Mouse (Mus musculus) Patski (cell line): Measurements from ENCODE around the gene Alkbh1. TPM values are rescaled to one million over a fixed set of nuclear protein-coding genes. Genes with fewer than 3 reads are reported as not detected.

Experiments used
- ATAC-seq: fragments of 100-300 bp; one replicate; pipeline ENCODE4 v1.8.0; 2021
- CTCF ChIA-PET: fragments of 350-600 bp; sonication (Branson Sonifier 250); formaldehyde crosslinking; loops from one replicate; lab custom pipeline; 2022; ENCODE audit warnings: inconsistent platforms; lab: Charles Lee
- POLR2A ChIA-PET: fragments of 350-600 bp; sonication (Branson Sonifier 250); formaldehyde crosslinking; loops from one replicate; lab custom pipeline; 2022; ENCODE audit warnings: antibody characterized with exemption, inconsistent platforms; lab: Charles Lee
- DNase-seq: peaks from one replicate; pipeline ENCODE4 v3.0.0-alpha.2; 2011; ENCODE audit warnings: low read depth, low spot score
- H3K27me3 ChIP-seq: fragments of 371-371 bp; one replicate; pipeline ENCODE4 v1.5.1; 2021
- CTCF ChIP-seq: fragments of 100-300 bp; IDR thresholded peaks from one replicate; pipeline ENCODE4 v1.5.1; 2021
- in situ Hi-C: fragments of 300-500 bp; cut with MboI; formaldehyde crosslinking; loops from 3 replicates; pipeline ENCODE4 v1.11.1; 2018; ENCODE audit warnings: low pct_unique_long_range_greater_than_20kb, mixed read lengths
- polyA plus RNA-seq: library from polyadenylated mRNA; unstranded; gene quantifications from one replicate; pipeline ENCODE4 v1.2.3, GENCODE M21; 2021

Alkbh1 gene
- polyA plus RNA-seq, 1 experiment from 2014 or later, result 15.5 TPM

DNA sequence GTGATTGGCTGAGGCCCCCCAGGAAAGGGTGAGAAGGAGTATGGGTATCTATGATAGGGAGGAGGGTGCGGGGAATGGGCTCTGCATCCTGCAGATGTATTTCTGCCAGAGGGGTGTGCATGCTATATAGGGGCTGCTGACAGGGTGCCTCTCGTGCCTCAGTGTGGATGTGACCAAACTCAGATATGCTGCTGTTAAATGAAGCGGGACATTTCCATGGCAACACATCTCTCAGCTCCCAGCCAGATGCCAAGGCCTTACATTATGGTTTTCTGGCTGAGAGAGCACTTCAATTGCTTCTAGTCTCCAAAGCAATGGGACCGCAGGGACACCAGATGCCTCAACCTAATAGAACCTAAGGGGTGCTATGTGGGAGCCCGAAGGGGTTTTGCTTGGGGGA lies 24.9 kb downstream of the Alkbh1 start:
- in situ Hi-C loops, result no loop called here
- ATAC-seq, result peak; percentile 81
- TF ChIP-seq CTCF, result no peak
- CTCF ChIA-PET, result no interaction called here
- no peak for DNase-seq
- POLR2A ChIA-PET, result interaction anchor here (0.7 kb wide), 1 partner anchor 16 kb away, joined by 3 read pairs; no protein-coding TSS in a partner anchor
- H3K27me3 ChIP-seq, result no peaks in the 10 kb centered on the region

- no peak for ATAC-seq
- ChIA-PET POLR2A (no interaction called here), CTCF (no interaction called here)
Observed at GRCm38 (mm10) chr12:87416690-87417089, 27.1 kb downstream of the Alkbh1 start.

DNA sequence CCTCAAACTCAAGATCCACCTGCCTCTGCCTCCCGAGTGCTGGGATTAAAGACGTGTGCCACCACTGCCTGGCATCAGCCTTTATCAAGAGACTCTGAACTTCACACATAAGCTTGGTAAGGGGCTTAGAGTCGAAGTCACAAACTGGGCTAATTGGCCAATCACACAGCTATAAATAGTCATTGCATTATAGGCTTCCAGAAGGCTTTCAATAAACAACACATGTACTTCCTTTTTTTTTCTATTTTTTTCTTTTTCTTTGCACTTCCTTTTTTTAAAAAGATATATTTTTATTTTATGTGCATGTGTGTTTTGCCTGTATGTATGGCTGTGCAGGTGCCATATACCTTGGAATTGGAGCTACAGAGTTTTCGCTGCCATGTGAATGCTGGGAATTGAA lies 28.5 kb downstream of the Alkbh1 start:
- DNase-seq (no peak), ATAC-seq (no peak)
- H3K27me3 ChIP-seq, result no peaks in the 10 kb centered on the region
- in situ Hi-C loops, result no loop called here
- CTCF ChIA-PET, result interaction anchor here (0.8 kb wide), 1 partner anchor 13 kb away, joined by 3 read pairs; no protein-coding TSS in a partner anchor
- TF ChIP-seq CTCF, result no peak
- POLR2A ChIA-PET, result interaction anchor here (0.6 kb wide), 1 partner anchor 534 kb away, joined by 3 read pairs; no protein-coding TSS in a partner anchor

More at GRCm38 (mm10) chr12:87416690-87417089, 27.1 kb downstream of the Alkbh1 start:
- in situ Hi-C loops, result no loop called here
- peak; percentile 60 for TF ChIP-seq CTCF
- H3K27me3 ChIP-seq, result no peaks in the 10 kb centered on the region
- DNase-seq, result no peak

GRCm38 (mm10) chr12:87413179-87413790 lies 30.5 kb downstream of the Alkbh1 start:
- peak; percentile 82 for TF ChIP-seq CTCF
- in situ Hi-C loops, result no loop called here
- DNase-seq (no peak), ATAC-seq (peak; percentile 73)
- H3K27me3 ChIP-seq, result no peaks in the 10 kb centered on the region
- ChIA-PET CTCF (interaction anchor here (1.0 to 1.7 kb wide), 4 partner anchors 8 to 32 kb away, joined by 3 to 4 read pairs (median 3); no protein-coding TSS in a partner anchor), POLR2A (no interaction called here)

DNA sequence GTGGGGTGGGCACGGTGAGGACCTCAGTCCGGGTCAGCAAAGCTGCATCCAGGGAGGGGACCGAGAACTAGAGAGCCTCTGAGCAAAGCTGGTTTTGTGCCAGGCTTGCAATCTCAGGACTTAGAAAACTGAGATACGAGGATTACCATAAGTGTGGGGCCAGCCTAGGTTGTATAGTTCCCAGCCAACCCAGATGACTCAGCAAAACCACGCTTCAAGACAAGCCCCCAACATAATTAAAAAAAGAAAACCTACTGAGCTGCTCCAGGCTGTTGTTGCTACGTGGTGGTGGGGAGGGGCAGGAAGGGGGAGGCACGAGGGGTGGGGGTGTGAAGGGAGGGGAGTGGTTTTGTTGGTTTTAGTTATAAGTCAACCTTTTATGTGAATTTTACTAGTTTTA lies 32.8 kb downstream of the Alkbh1 start:
- CTCF ChIA-PET, result interaction anchor here (0.6 kb wide), 1 partner anchor 63 kb away, joined by 3 read pairs; no protein-coding TSS in a partner anchor

DNA sequence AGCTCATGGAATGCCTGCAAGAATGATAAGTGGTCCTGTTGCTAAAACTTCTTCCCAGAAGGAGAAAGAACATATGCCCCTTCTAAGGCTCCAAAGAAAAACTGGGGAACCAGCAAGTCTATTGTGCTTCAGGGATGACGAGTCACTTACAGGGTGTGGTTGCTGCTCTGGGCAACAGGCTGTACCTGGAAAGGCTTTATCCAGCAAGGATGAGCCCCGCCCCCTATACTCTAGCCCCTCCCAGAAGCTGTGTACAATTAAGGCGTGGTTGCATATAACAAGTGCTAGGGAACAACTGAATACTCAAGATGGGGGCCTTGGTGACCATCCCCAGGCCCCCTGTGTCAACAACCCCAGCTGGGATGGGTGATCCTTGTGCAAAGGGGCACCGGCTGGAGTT lies 34.7 kb downstream of the Alkbh1 start:
- DNase-seq (no peak), ATAC-seq (no peak)
- POLR2A ChIA-PET, result no interaction called here
- no peak for TF ChIP-seq CTCF
- in situ Hi-C loops, result no loop called here
- CTCF ChIA-PET, result no interaction called here
- H3K27me3 ChIP-seq, result no peaks in the 10 kb centered on the region

More for the DNA sequence above, 32.8 kb downstream of the Alkbh1 start:
- H3K27me3 ChIP-seq, result no peaks in the 10 kb centered on the region
- in situ Hi-C loops, result no loop called here
- DNase-seq (no peak), ATAC-seq (no peak)
- POLR2A ChIA-PET, result interaction anchor here (0.5 kb wide), 1 partner anchor 57 kb away, joined by 3 read pairs; no protein-coding TSS in a partner anchor
- TF ChIP-seq CTCF, result no peak

GRCm38 (mm10) chr12:87407869-87408605 lies 35.8 kb downstream of the Alkbh1 start:
- POLR2A ChIA-PET, result no interaction called here
- CTCF ChIA-PET, result no interaction called here
- no peaks in the 10 kb centered on the region for H3K27me3 ChIP-seq
- in situ Hi-C loops, result no loop called here
- DNase-seq, result no peak
- TF ChIP-seq CTCF, result no peak
- peak; percentile 84 for ATAC-seq

DNA sequence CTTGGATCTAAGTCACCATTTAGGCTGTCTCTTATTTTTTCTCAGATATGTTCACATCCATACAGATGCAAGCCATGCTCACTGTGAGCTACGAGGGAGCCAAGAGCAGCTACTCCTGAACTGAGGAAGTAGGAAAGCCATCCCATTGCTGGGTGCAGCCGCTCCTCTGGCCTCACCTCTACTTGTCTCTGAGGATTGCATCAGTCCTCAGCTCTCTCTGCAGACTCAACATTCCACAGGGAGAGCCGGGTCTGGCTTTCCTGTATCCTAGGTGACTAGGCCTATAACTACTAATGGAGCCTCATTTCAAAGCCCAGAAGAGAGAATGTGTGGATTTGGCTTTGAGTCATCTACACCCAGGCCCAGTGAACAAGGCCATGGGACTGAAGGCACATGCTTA lies 38.1 kb downstream of the Alkbh1 start:
- H3K27me3 ChIP-seq, result no peaks in the 10 kb centered on the region
- in situ Hi-C loops, result no loop called here
- TF ChIP-seq CTCF, result no peak
- DNase-seq, result no peak
- no peak for ATAC-seq
- ChIA-PET CTCF (interaction anchor here (1.2 kb wide), 1 partner anchor 12 kb away, joined by 4 read pairs; no protein-coding TSS in a partner anchor), POLR2A (no interaction called here)

- H3K27me3 ChIP-seq, result no peaks in the 10 kb centered on the region
- no peak for DNase-seq
- in situ Hi-C loops, result no loop called here
- POLR2A ChIA-PET, result no interaction called here
- CTCF ChIA-PET, result interaction anchor here (1.2 kb wide), 1 partner anchor 11 kb away, joined by 4 read pairs; no protein-coding TSS in a partner anchor
- ATAC-seq, result no peak
- no peak for TF ChIP-seq CTCF
Observed at GRCm38 (mm10) chr12:87405165-87405564, 38.7 kb downstream of the Alkbh1 start.

DNA sequence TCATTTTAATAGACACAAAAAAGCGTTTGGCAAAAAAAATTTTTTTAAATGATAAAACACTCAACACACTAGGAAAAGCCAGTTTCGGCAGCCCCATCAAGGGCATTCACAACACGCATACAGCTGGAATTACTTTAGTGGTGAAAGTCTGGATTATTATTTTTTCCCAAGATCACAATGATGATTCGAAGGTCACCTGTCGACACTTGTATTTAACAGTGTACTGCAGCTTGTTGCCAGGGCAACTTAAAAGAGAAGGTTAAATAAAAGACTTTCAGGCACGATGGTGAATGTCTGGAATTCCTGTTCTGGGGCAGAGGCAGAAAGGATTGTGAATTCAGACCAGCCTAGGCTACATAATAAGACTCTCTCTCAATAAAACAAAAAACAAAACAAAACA lies 41.9 kb downstream of the Alkbh1 start:
- ATAC-seq (no peak), DNase-seq (no peak)
- in situ Hi-C loops, result no loop called here
- TF ChIP-seq CTCF, result no peak
- no peaks in the 10 kb centered on the region for H3K27me3 ChIP-seq
- CTCF ChIA-PET, result no interaction called here
- POLR2A ChIA-PET, result no interaction called here
